Mouse (Mus musculus) kidney, postnatal 36 days (tissue): ENCODE results near the gene Kcnh2.

Experiments
- DNase-seq, 2 experiments: peaks; one replicate each; pipeline ENCODE4 v3.0.0; 2021 to 2022; ENCODE audit warnings: mixed read lengths in 2 of 2

The Kcnh2 gene

GRCm38 (mm10) chr5:24351278-24351677, at the start of gene Kcnh2:
Kcnh2 (minus strand) TSS chr5:24351604.
- no peak for DNase-seq

- no peak for DNase-seq
Observed at GRCm38 (mm10) chr5:24400362-24400761, 49.0 kb upstream of the Kcnh2 start.

- no peak for DNase-seq
Observed at GRCm38 (mm10) chr5:24399686-24400085, 48.3 kb upstream of the Kcnh2 start.

- peak in 1 of 2 experiments; percentile 25 for DNase-seq
Observed at GRCm38 (mm10) chr5:24396254-24396653, 44.9 kb upstream of the Kcnh2 start.

GRCm38 (mm10) chr5:24394165-24394894, 42.9 kb upstream of the Kcnh2 start:
- DNase-seq = peak; percentile 97 to 98

GRCm38 (mm10) chr5:24393392-24393997, 42.1 kb upstream of the Kcnh2 start, which contains the start of gene Abcb8:
Abcb8 (plus strand) TSS chr5:24393663.
- DNase-seq = peak; percentile 85 to 92

- DNase-seq = no peak
Observed at GRCm38 (mm10) chr5:24392724-24393123, 41.3 kb upstream of the Kcnh2 start.

- no peak for DNase-seq
Observed at GRCm38 (mm10) chr5:24391864-24392263, 40.5 kb upstream of the Kcnh2 start, which contains the start of gene Atg9b. Atg9b (minus strand) TSS chr5:24392143.

GRCm38 (mm10) chr5:24389658-24390020, 38.2 kb upstream of the Kcnh2 start:
- DNase-seq = no peak

- DNase-seq = peak; percentile 43 to 46
Observed at GRCm38 (mm10) chr5:24389011-24389657, 37.7 kb upstream of the Kcnh2 start.

- no peak for DNase-seq
Observed at GRCm38 (mm10) chr5:24388246-24388915, 37.0 kb upstream of the Kcnh2 start.

GRCm38 (mm10) chr5:24387264-24388241, 36.1 kb upstream of the Kcnh2 start:
- DNase-seq = peak; percentile 86 to 93

GRCm38 (mm10) chr5:24385887-24386550, 34.6 kb upstream of the Kcnh2 start:
- DNase-seq = no peak

GRCm38 (mm10) chr5:24385374-24385773, 34.0 kb upstream of the Kcnh2 start:
- no peak for DNase-seq

- peak; percentile 67 to 77 for DNase-seq
Observed at GRCm38 (mm10) chr5:24384407-24384806, 33.0 kb upstream of the Kcnh2 start.

GRCm38 (mm10) chr5:24383026-24383859, 31.8 kb upstream of the Kcnh2 start:
- peak; percentile 91 to 93 for DNase-seq

- DNase-seq = no peak
Observed at GRCm38 (mm10) chr5:24381988-24382387, 30.6 kb upstream of the Kcnh2 start.

- DNase-seq = no peak
Observed at GRCm38 (mm10) chr5:24381486-24381885, 30.1 kb upstream of the Kcnh2 start.

- DNase-seq = no peak
Observed at GRCm38 (mm10) chr5:24380499-24380898, 29.1 kb upstream of the Kcnh2 start.

- no peak for DNase-seq
Observed at GRCm38 (mm10) chr5:24379501-24379900, 28.1 kb upstream of the Kcnh2 start.
